Mouse (Mus musculus) lung, postnatal 10 days (tissue): ENCODE results near the gene Hrct1.

Experiments used
- DNase-seq: peaks from one replicate; pipeline ENCODE4 v3.0.0; 2021

Gene Hrct1

GRCm38 (mm10) chr4:43726995-43727394 lies at the start of gene Hrct1:
Hrct1 (plus strand) TSS chr4:43727188.
- DNase-seq: peak; percentile 96

GRCm38 (mm10) chr4:43678541-43678940 lies 48.4 kb upstream of the Hrct1 start:
- no peak for DNase-seq

GRCm38 (mm10) chr4:43679416-43680043 lies 47.5 kb upstream of the Hrct1 start:
- DNase-seq: peak; percentile 38

GRCm38 (mm10) chr4:43690021-43690420 lies 37.0 kb upstream of the Hrct1 start:
- no peak for DNase-seq

- no peak for DNase-seq
Measured at GRCm38 (mm10) chr4:43691026-43691425, 36.0 kb upstream of the Hrct1 start.

GRCm38 (mm10) chr4:43693806-43694241 lies 33.2 kb upstream of the Hrct1 start:
- DNase-seq: peak; percentile 58

GRCm38 (mm10) chr4:43694439-43695248 lies 32.3 kb upstream of the Hrct1 start:
- no peak for DNase-seq

- peak; percentile 66 for DNase-seq
Measured at GRCm38 (mm10) chr4:43695249-43695671, 31.7 kb upstream of the Hrct1 start.

- no peak for DNase-seq
Measured at GRCm38 (mm10) chr4:43696561-43696960, 30.4 kb upstream of the Hrct1 start.

GRCm38 (mm10) chr4:43700707-43701106 lies 26.3 kb upstream of the Hrct1 start, which contains the start of gene Olfr70:
Olfr70 (minus strand) TSS chr4:43700807.
- no peak for DNase-seq

- DNase-seq: no peak
Measured at GRCm38 (mm10) chr4:43703439-43703838, 23.5 kb upstream of the Hrct1 start.

- peak; percentile 54 for DNase-seq
Measured at GRCm38 (mm10) chr4:43703851-43704250, 23.1 kb upstream of the Hrct1 start.

- peak; percentile 32 for DNase-seq
Measured at GRCm38 (mm10) chr4:43705991-43706390, 21.0 kb upstream of the Hrct1 start.

- peak; percentile 64 for DNase-seq
Measured at GRCm38 (mm10) chr4:43709869-43710268, 17.1 kb upstream of the Hrct1 start, which contains the start of gene Olfr71. Olfr71 (minus strand) TSS chr4:43710255.

- peak; percentile 90 for DNase-seq
Measured at GRCm38 (mm10) chr4:43711821-43712220, 15.2 kb upstream of the Hrct1 start.

- DNase-seq: no peak
Measured at GRCm38 (mm10) chr4:43713652-43714219, 13.3 kb upstream of the Hrct1 start.

- DNase-seq: no peak
Measured at GRCm38 (mm10) chr4:43720491-43721228, 6.3 kb upstream of the Hrct1 start.

- DNase-seq: no peak
Measured at GRCm38 (mm10) chr4:43722191-43722590, 4.8 kb upstream of the Hrct1 start.

GRCm38 (mm10) chr4:43724764-43725163 lies 2.2 kb upstream of the Hrct1 start:
- peak; percentile 82 for DNase-seq

GRCm38 (mm10) chr4:43726228-43726993 lies 577 bp upstream of the Hrct1 start:
- DNase-seq: peak; percentile 44

- DNase-seq: no peak
Measured at GRCm38 (mm10) chr4:43727718-43728575, 959 bp downstream of the Hrct1 start.
